8 mouse cellular contexts compared by ENCODE assay signal in genomic region chr8:60983688-60984079, GRCm38 (mm10). TPM values are rescaled to one million over a fixed set of nuclear protein-coding genes. Genes with fewer than 3 reads are reported as not detected.
DNase-seq lines count a peak whose midpoint lies in the region; ATAC-seq and TF ChIP-seq lines count a peak whose summit lies in the region.

No protein-coding gene starts in this region.

- peak; percentile 74 for ATAC-seq in forebrain, embryonic 13.5 days
- peak; percentile 45 for ATAC-seq in heart, postnatal 0 days (ENCODE audit: insufficient read depth, low read depth)
- ATAC-seq in liver, embryonic 15.5 days (ENCODE audit: insufficient read depth), result peak; percentile 64
- ATAC-seq in neural tube, embryonic 11.5 days (ENCODE audit: insufficient read depth, low FRiP score, low TSS enrichment), result peak; percentile 73

- H3K27me3 ChIP-seq in forebrain, embryonic 13.5 days, result no peaks in the 10 kb centered on the region
- no peaks in the 10 kb centered on the region for H3K27me3 ChIP-seq in heart, postnatal 0 days (ENCODE audit: control insufficient read depth, insufficient read depth, low read length)
- no peaks in the 10 kb centered on the region for H3K27me3 ChIP-seq in liver, embryonic 15.5 days
- no peaks in the 10 kb centered on the region for H3K27me3 ChIP-seq in neural tube, embryonic 11.5 days (ENCODE audit: control insufficient read depth, insufficient read depth, low read length)

- peak overlapping the region; percentile 88 for H3K27ac ChIP-seq in forebrain, embryonic 13.5 days
- H3K27ac ChIP-seq in heart, postnatal 0 days (ENCODE audit: low read depth), result peak overlapping the region; percentile 91
- H3K27ac ChIP-seq in liver, embryonic 15.5 days (replicated peaks), result peak overlapping the region; percentile 99
- peak overlapping the region; percentile 70; the same call in 1 of the 2 replicates for H3K27ac ChIP-seq in neural tube, embryonic 11.5 days (ENCODE audit: low read depth, low read length)

- peak overlapping the region; percentile 69 for H3K9ac ChIP-seq in forebrain, embryonic 13.5 days
- H3K9ac ChIP-seq in heart, postnatal 0 days (replicated peaks; ENCODE audit: low read depth, low read length), result peak overlapping the region; percentile 86
- H3K9ac ChIP-seq in liver, embryonic 15.5 days, result peak overlapping the region; percentile 73
- peak overlapping the region; percentile 55 for H3K9ac ChIP-seq in neural tube, embryonic 11.5 days (ENCODE audit: low read length)

- H3K4me2 ChIP-seq in forebrain, embryonic 13.5 days, result peak overlapping the region; percentile 95
- peak overlapping the region; percentile 99 for H3K4me2 ChIP-seq in heart, postnatal 0 days (ENCODE audit: low read depth, low read length)
- peak overlapping the region; percentile 89 for H3K4me2 ChIP-seq in liver, embryonic 15.5 days
- H3K4me2 ChIP-seq in neural tube, embryonic 11.5 days (ENCODE audit: low read depth), result peak overlapping the region; percentile 90

- TF ChIP-seq EP300 in heart, postnatal 0 days (IDR thresholded peaks at IDR 0.05; ENCODE audit: low read depth), result no peak

- H3K4me1 ChIP-seq in forebrain, embryonic 13.5 days, result peaks cover 21% of the 10 kb centered on the region
- peaks cover 9% of the 10 kb centered on the region for H3K4me1 ChIP-seq in heart, postnatal 0 days (ENCODE audit: control insufficient read depth, insufficient read depth)
- peaks cover 25% of the 10 kb centered on the region for H3K4me1 ChIP-seq in liver, embryonic 15.5 days (replicated peaks)
- H3K4me1 ChIP-seq in neural tube, embryonic 11.5 days (ENCODE audit: control insufficient read depth, insufficient read depth, low read length), result no peaks in the 10 kb centered on the region; the same call in 1 of the 2 replicates

- DNase-seq in ES-CJ7 (ENCODE audit: low read depth, low spot score), result peak; percentile 75
- peak; percentile 64 for DNase-seq in c-Kit-positive CD71-positive TER-119-positive erythroid progenitor cells, embryonic 14.5 days (ENCODE audit: low spot score)
- peak; percentile 65 for DNase-seq in heart, postnatal 0 days (ENCODE audit: low spot score)
- DNase-seq in kidney, postnatal 4 days, result peak; percentile 67 to 82
- DNase-seq in neural tube, embryonic 11.5 days (ENCODE audit: low spot score), result peak; percentile 65
- peak; percentile 36 for DNase-seq in telencephalon, adult 2 months (ENCODE audit: low read depth, low spot score)

- H3K4me3 ChIP-seq in forebrain, embryonic 13.5 days, result peak overlapping the region; percentile 73
- H3K4me3 ChIP-seq in heart, postnatal 0 days (ENCODE audit: low read depth, low read length), result peak overlapping the region; percentile 92
- H3K4me3 ChIP-seq in liver, embryonic 15.5 days (replicated peaks), result peak overlapping the region; percentile 97
- H3K4me3 ChIP-seq in neural tube, embryonic 11.5 days (ENCODE audit: low read depth, low read length), result peak overlapping the region; percentile 61

- peak; percentile 56 for TF ChIP-seq CTCF in heart, postnatal 0 days (IDR thresholded peaks at IDR 0.05; ENCODE audit: low read depth)

- H3K9me3 ChIP-seq in forebrain, embryonic 13.5 days (replicated peaks), result no peaks in the 10 kb centered on the region
- H3K9me3 ChIP-seq in heart, postnatal 0 days (replicated peaks; ENCODE audit: control insufficient read depth, low read length), result no peaks in the 10 kb centered on the region
- no peaks in the 10 kb centered on the region for H3K9me3 ChIP-seq in liver, embryonic 15.5 days (replicated peaks)
- H3K9me3 ChIP-seq in neural tube, embryonic 11.5 days (ENCODE audit: control insufficient read depth, low read length), result no peaks in the 10 kb centered on the region

- 8% methylated on average over 9 of the region's 9 CpGs for WGBS in forebrain, embryonic 13.5 days
- 9% methylated on average over 9 of the region's 9 CpGs for WGBS in heart, postnatal 0 days
- 5% methylated on average over 9 of the region's 9 CpGs for WGBS in liver, embryonic 15.5 days (ENCODE audit: insufficient replicate concordance)
- 14% methylated on average over 9 of the region's 9 CpGs for WGBS in neural tube, embryonic 11.5 days

- H3K36me3 ChIP-seq in forebrain, embryonic 13.5 days (ENCODE audit: poor library complexity, severe bottlenecking), result no peaks in the 10 kb centered on the region
- no peaks in the 10 kb centered on the region for H3K36me3 ChIP-seq in heart, postnatal 0 days (replicated peaks; ENCODE audit: control insufficient read depth, insufficient read depth, low read length)
- H3K36me3 ChIP-seq in liver, embryonic 15.5 days (replicated peaks), result no peaks in the 10 kb centered on the region
- no peaks in the 10 kb centered on the region for H3K36me3 ChIP-seq in neural tube, embryonic 11.5 days (ENCODE audit: control insufficient read depth, insufficient read depth, low read length)

RNA-seq across cellular contexts. Expression of gene Clcn3, which starts 0.6 kb away (rescaled TPM):
- polyA plus RNA-seq in forebrain, embryonic 13.5 days (2015; fragmentation: Nextera tagmentation; extraction: Ambion mirVana), result 48.7 and 53.2 TPM in 2 replicates
- total RNA-seq in heart, postnatal 0 days (2014; rRNA removed; ENCODE audit: low replicate concordance), result 25.2 and 30.3 TPM in 2 replicates
- 16.1 and 17.0 TPM in 2 replicates for polyA plus RNA-seq in heart, postnatal 0 days (2015; fragmentation: Nextera tagmentation; extraction: Ambion mirVana)
- 37.5 and 40.0 TPM in 2 replicates for polyA plus RNA-seq in liver, embryonic 15.5 days (2015; fragmentation: Nextera tagmentation; extraction: Ambion mirVana)
- polyA plus RNA-seq in neural tube, embryonic 11.5 days (2014; fragmentation: Nextera tagmentation; extraction: Ambion mirVana), result 33.4 and 37.5 TPM in 2 replicates

RNA-seq across cellular contexts. Expression of gene Nek1, which starts 9.3 kb away (rescaled TPM):
- polyA plus RNA-seq in forebrain, embryonic 13.5 days (2015; fragmentation: Nextera tagmentation; extraction: Ambion mirVana), result 18.3 and 23.4 TPM in 2 replicates
- total RNA-seq in heart, postnatal 0 days (2014; rRNA removed; ENCODE audit: low replicate concordance), result 2.1 and 3.1 TPM in 2 replicates
- polyA plus RNA-seq in heart, postnatal 0 days (2015; fragmentation: Nextera tagmentation; extraction: Ambion mirVana), result 6.3 and 8.8 TPM in 2 replicates
- polyA plus RNA-seq in liver, embryonic 15.5 days (2015; fragmentation: Nextera tagmentation; extraction: Ambion mirVana), result 6.9 and 7.1 TPM in 2 replicates
- polyA plus RNA-seq in neural tube, embryonic 11.5 days (2014; fragmentation: Nextera tagmentation; extraction: Ambion mirVana), result 19.1 and 22.5 TPM in 2 replicates

Comparison
In these comparisons a context has a peak if more than half of its experiments do, and no peak if none do; other contexts are left out.
1. Peak in every context shown above with its lines: DNase-seq, ATAC-seq, H3K4me3 ChIP-seq and H3K27ac ChIP-seq.